In the genomic region with DNA sequence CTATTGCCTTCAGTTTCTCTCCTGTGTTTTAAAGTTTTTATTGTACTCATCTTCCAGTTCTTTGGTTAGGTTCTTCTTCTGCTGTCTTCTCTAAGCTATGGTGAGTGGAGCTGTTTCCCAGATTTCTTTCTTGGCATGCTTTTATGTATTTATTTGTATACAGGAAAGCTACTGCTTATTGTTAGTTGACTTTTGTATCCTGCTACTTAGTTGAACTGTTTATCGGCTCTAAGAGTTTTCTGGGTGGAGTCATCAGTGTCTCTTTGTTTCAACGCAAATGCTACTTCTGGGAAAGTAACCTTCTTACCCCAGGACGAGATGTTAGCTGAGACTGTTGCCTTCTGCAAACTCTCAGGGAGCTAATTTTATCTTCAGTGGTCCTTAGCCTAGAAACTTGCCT, we compare ENCODE assay signal across 25 mouse cellular contexts. TPM values are rescaled to one million over a fixed set of nuclear protein-coding genes. Genes with fewer than 3 reads are reported as not detected.
A peak's percentile ranks its signal among the peaks of the same experiment; 100 is the strongest.
DNase-seq lines count a peak whose midpoint lies in the region; ATAC-seq and TF ChIP-seq lines count a peak whose summit lies in the region.
"Had no signal": no experiment of that assay in that cellular context is flagged by ENCODE, and none has a peak within 500 bp of the region (broad histone marks: within the 10 kb centered on the region; RNA-seq: fewer than 3 reads in every experiment).

No protein-coding gene starts in this region.

- H3K4me3 ChIP-seq in heart, adult 2 months = no peak overlapping the region
- H3K4me3 ChIP-seq in kidney, embryonic 14.5 days (ENCODE audit: low read length) = no peak overlapping the region
- no peak overlapping the region for H3K4me3 ChIP-seq in brown adipose tissue, adult 24 weeks (ENCODE audit: insufficient read depth, low read depth, low read length)
- no peak overlapping the region for H3K4me3 ChIP-seq in hindbrain, embryonic 11.5 days (ENCODE audit: low read depth, low read length)
- H3K4me3 ChIP-seq: embryonic facial prominence, embryonic 10.5 days; embryonic facial prominence, embryonic 12.5 days; forebrain, embryonic 13.5 days; forebrain, embryonic 15.5 days had no signal

- TF ChIP-seq POLR2A in heart, adult 2 months (IDR thresholded peaks at IDR 0.05; ENCODE audit: insufficient read depth, low read depth, low read length) = no peak

- no peak overlapping the region for H3K4me2 ChIP-seq in kidney, embryonic 14.5 days (replicated peaks; ENCODE audit: low read depth, low read length)
- H3K4me2 ChIP-seq in hindbrain, embryonic 11.5 days (replicated peaks; ENCODE audit: low read depth, low read length) = no peak overlapping the region
- H3K4me2 ChIP-seq: embryonic facial prominence, embryonic 12.5 days; forebrain, embryonic 13.5 days; forebrain, embryonic 15.5 days had no signal

- H3K9me3 ChIP-seq in kidney, embryonic 14.5 days (ENCODE audit: control insufficient read depth, low read length) = no peaks in the 10 kb centered on the region
- no peaks in the 10 kb centered on the region for H3K9me3 ChIP-seq in hindbrain, embryonic 11.5 days (ENCODE audit: control insufficient read depth, low read length)
- H3K9me3 ChIP-seq: embryonic facial prominence, embryonic 10.5 days; embryonic facial prominence, embryonic 12.5 days; forebrain, embryonic 13.5 days; forebrain, embryonic 15.5 days had no signal

- no peak for ATAC-seq in kidney, embryonic 14.5 days (ENCODE audit: low FRiP score, low TSS enrichment)
- ATAC-seq in hindbrain, embryonic 11.5 days (ENCODE audit: low FRiP score) = no peak
- ATAC-seq: forebrain, embryonic 13.5 days; forebrain, embryonic 15.5 days had no signal

- peaks cover 6% of the 10 kb centered on the region; the same call in 1 of the 2 replicates for H3K36me3 ChIP-seq in heart, adult 2 months (ENCODE audit: control insufficient read depth, insufficient read depth, low read length)
- H3K36me3 ChIP-seq in kidney, embryonic 14.5 days (ENCODE audit: control insufficient read depth, insufficient read depth, low read length) = no peaks in the 10 kb centered on the region
- no peaks in the 10 kb centered on the region for H3K36me3 ChIP-seq in hindbrain, embryonic 11.5 days (ENCODE audit: control insufficient read depth, insufficient read depth, low read length)
- H3K36me3 ChIP-seq: embryonic facial prominence, embryonic 12.5 days had no signal

- intact Hi-C loops in heart, adult 2 months (cut with DNase I) = no loop called here
- intact Hi-C loops in heart, postnatal 14 days (cut with DNase I) = no loop called here

- no peak overlapping the region for H3K9ac ChIP-seq in heart, adult 2 months (ENCODE audit: low read depth, low read length)
- 0 out of 2 replicates have a peak overlapping the region, but pooled peaks have one; percentile 23 for H3K9ac ChIP-seq in kidney, embryonic 14.5 days (ENCODE audit: low read depth, low read length)
- H3K9ac ChIP-seq in hindbrain, embryonic 11.5 days (ENCODE audit: low read depth, low read length) = no peak overlapping the region
- H3K9ac ChIP-seq: embryonic facial prominence, embryonic 12.5 days; forebrain, embryonic 13.5 days; forebrain, embryonic 15.5 days had no signal

- no peak for TF ChIP-seq CTCF in heart, adult 2 months (IDR thresholded peaks at IDR 0.05)

- no peak for DNase-seq in heart, adult 2 months
- DNase-seq in heart, postnatal 14 days = no peak
- no peak for DNase-seq in kidney, postnatal 14 days
- DNase-seq in lung, postnatal 25 days (ENCODE audit: low spot score) = peak; percentile 24
- DNase-seq in lung, postnatal 10 days = no peak
- DNase-seq in hindbrain, embryonic 11.5 days (ENCODE audit: low spot score) = no peak
- DNase-seq: adrenal gland, adult 2 months; adrenal gland, postnatal 10 days; adrenal gland, postnatal 25 days; cerebellum, adult 11-12 months; cerebellum, adult 2 months; cerebellum, adult 9-10 months; cerebellum, postnatal 10 days; cerebellum, postnatal 25 days had no signal

- H3K27ac ChIP-seq in heart, adult 2 months = peak overlapping the region; percentile 84
- H3K27ac ChIP-seq in kidney, embryonic 14.5 days (ENCODE audit: low read depth, low read length) = no peak overlapping the region
- H3K27ac ChIP-seq in brown adipose tissue, adult 24 weeks (replicated peaks; ENCODE audit: low read depth, low read length) = peak overlapping the region; percentile 96
- no peak overlapping the region for H3K27ac ChIP-seq in hindbrain, embryonic 11.5 days (ENCODE audit: low read depth, low read length)
- H3K27ac ChIP-seq: embryonic facial prominence, embryonic 10.5 days; embryonic facial prominence, embryonic 12.5 days; forebrain, embryonic 13.5 days; forebrain, embryonic 15.5 days had no signal

- TF ChIP-seq EP300 in heart, adult 2 months (IDR thresholded peaks at IDR 0.05; ENCODE audit: insufficient read depth, low read depth, low read length) = no peak

- H3K4me1 ChIP-seq in heart, adult 2 months (ENCODE audit: control insufficient read depth, insufficient read depth, low read length) = peaks cover 16% of the 10 kb centered on the region
- H3K4me1 ChIP-seq in kidney, embryonic 14.5 days (ENCODE audit: control insufficient read depth, insufficient read depth, low read length) = 0 out of 2 replicates have a peak, but pooled peaks cover 4% of the 10 kb centered on the region
- H3K4me1 ChIP-seq in brown adipose tissue, adult 24 weeks (ENCODE audit: control insufficient read depth, insufficient read depth, insufficient read length, low read length) = peaks cover 19% of the 10 kb centered on the region
- no peaks in the 10 kb centered on the region for H3K4me1 ChIP-seq in hindbrain, embryonic 11.5 days (replicated peaks; ENCODE audit: control insufficient read depth, insufficient read depth, low read length)
- H3K4me1 ChIP-seq: embryonic facial prominence, embryonic 12.5 days; forebrain, embryonic 13.5 days; forebrain, embryonic 15.5 days had no signal

- no peaks in the 10 kb centered on the region for H3K79me2 ChIP-seq in heart, adult 2 months (replicated peaks; ENCODE audit: control insufficient read depth, insufficient read depth, low read length)

- 44% methylated on average over 3 of the region's 3 CpGs for WGBS in heart, adult 2 months
- WGBS in kidney, embryonic 14.5 days = 79% methylated on average over 3 of the region's 3 CpGs
- WGBS in hindbrain, embryonic 11.5 days = 84% methylated on average over 3 of the region's 3 CpGs

- H3K27me3 ChIP-seq in heart, adult 2 months (ENCODE audit: control insufficient read depth, insufficient read depth, low read length) = no peaks in the 10 kb centered on the region
- no peaks in the 10 kb centered on the region for H3K27me3 ChIP-seq in kidney, embryonic 14.5 days (ENCODE audit: control insufficient read depth, insufficient read depth, low read length)
- H3K27me3 ChIP-seq in hindbrain, embryonic 11.5 days (ENCODE audit: control insufficient read depth, insufficient read depth, low read length) = no peaks in the 10 kb centered on the region
- H3K27me3 ChIP-seq: embryonic facial prominence, embryonic 12.5 days; forebrain, embryonic 13.5 days; forebrain, embryonic 15.5 days had no signal

RNA-seq across cellular contexts. Expression of a gene that starts 8.2 kb away (rescaled TPM):
- total RNA-seq in heart, adult 2 months (2021) = not detected
- 0.37 TPM in 1 of 2 replicates, not detected in the other for polyA plus RNA-seq in heart, adult 2 months (2012; rRNA removed)
- under 1 TPM in 1 of 2 experiments, not detected in 1; 0.36 TPM for total RNA-seq in heart, postnatal 14 days (2021)
- polyA plus RNA-seq in kidney, embryonic 14.5 days (2014; fragmentation: Nextera tagmentation; extraction: Ambion mirVana) = 5.9 and 10.4 TPM in 2 replicates
- polyA plus RNA-seq in brown adipose tissue, adult 24 weeks (2012; ENCODE audit: insufficient read depth, insufficient read length, missing spikeins) = 0.46 TPM in 1 of 2 replicates, not detected in the other
- polyA plus RNA-seq in hindbrain, embryonic 11.5 days (2014; fragmentation: Nextera tagmentation; extraction: Ambion mirVana) = 0.18 and 0.25 TPM in 2 replicates
- total RNA-seq: MEL had no signal
- polyA plus RNA-seq: C2C12; embryonic facial prominence, embryonic 10.5 days had no signal

RNA-seq across cellular contexts. Expression of a gene that starts 30.7 kb away (rescaled TPM):
- total RNA-seq in heart, adult 2 months (2021) = 10 to 100 TPM; 10.5 to 10.8 TPM
- polyA plus RNA-seq in heart, adult 2 months (2012; rRNA removed) = 14.5 and 17.8 TPM in 2 replicates
- 10 to 100 TPM; 18.1 to 19.5 TPM for total RNA-seq in heart, postnatal 14 days (2021)
- 28.9 and 34.4 TPM in 2 replicates for polyA plus RNA-seq in kidney, embryonic 14.5 days (2014; fragmentation: Nextera tagmentation; extraction: Ambion mirVana)
- polyA plus RNA-seq in brown adipose tissue, adult 24 weeks (2012; ENCODE audit: insufficient read depth, insufficient read length, missing spikeins) = 5.7 and 6.5 TPM in 2 replicates
- polyA plus RNA-seq in hindbrain, embryonic 11.5 days (2014; fragmentation: Nextera tagmentation; extraction: Ambion mirVana) = 15.4 and 17.9 TPM in 2 replicates

RNA-seq across cellular contexts. Expression of a gene that starts 30.9 kb away (rescaled TPM):
- total RNA-seq in heart, adult 2 months (2021) = 100 to 1,000 TPM; 773 to 861 TPM
- 266 and 385 TPM in 2 replicates for polyA plus RNA-seq in heart, adult 2 months (2012; rRNA removed)
- total RNA-seq in heart, postnatal 14 days (2021) = 100 to 1,000 TPM; 725 to 726 TPM
- 969 and 1,061 TPM in 2 replicates for polyA plus RNA-seq in kidney, embryonic 14.5 days (2014; fragmentation: Nextera tagmentation; extraction: Ambion mirVana)
- 573 and 1,023 TPM in 2 replicates for polyA plus RNA-seq in brown adipose tissue, adult 24 weeks (2012; ENCODE audit: insufficient read depth, insufficient read length, missing spikeins)
- polyA plus RNA-seq in hindbrain, embryonic 11.5 days (2014; fragmentation: Nextera tagmentation; extraction: Ambion mirVana) = 1,193 and 1,290 TPM in 2 replicates

RNA-seq across cellular contexts. Expression of a gene that starts 30.9 kb away (rescaled TPM):
- 10 to 100 TPM; 17.7 to 24.8 TPM for total RNA-seq in heart, adult 2 months (2021)
- 6.4 and 11.2 TPM in 2 replicates for polyA plus RNA-seq in heart, adult 2 months (2012; rRNA removed)
- 10 to 100 TPM; 21.1 to 23.4 TPM for total RNA-seq in heart, postnatal 14 days (2021)
- 33.6 and 37.6 TPM in 2 replicates for polyA plus RNA-seq in kidney, embryonic 14.5 days (2014; fragmentation: Nextera tagmentation; extraction: Ambion mirVana)
- 4.3 and 6.8 TPM in 2 replicates for polyA plus RNA-seq in brown adipose tissue, adult 24 weeks (2012; ENCODE audit: insufficient read depth, insufficient read length, missing spikeins)
- 31.1 and 37.0 TPM in 2 replicates for polyA plus RNA-seq in hindbrain, embryonic 11.5 days (2014; fragmentation: Nextera tagmentation; extraction: Ambion mirVana)

RNA-seq across cellular contexts. Expression of a gene that starts 45.4 kb away (rescaled TPM):
- total RNA-seq in heart, adult 2 months (2021) = not detected
- polyA plus RNA-seq in heart, adult 2 months (2012; rRNA removed) = 0.16 and 0.67 TPM in 2 replicates
- not detected for total RNA-seq in heart, postnatal 14 days (2021)
- polyA plus RNA-seq in kidney, embryonic 14.5 days (2014; fragmentation: Nextera tagmentation; extraction: Ambion mirVana) = 0.16 TPM in 1 of 2 replicates, not detected in the other
- polyA plus RNA-seq in brown adipose tissue, adult 24 weeks (2012; ENCODE audit: insufficient read depth, insufficient read length, missing spikeins) = not detected in 2 replicates
- polyA plus RNA-seq in hindbrain, embryonic 11.5 days (2014; fragmentation: Nextera tagmentation; extraction: Ambion mirVana) = not detected in 2 replicates
- total RNA-seq: adrenal gland, adult 2 months; adrenal gland, postnatal 25 days; adrenal gland, postnatal 4 days; ES-E14; MEL had no signal
- polyA plus RNA-seq: C2C12; embryonic facial prominence, embryonic 12.5 days; forebrain, embryonic 11.5 days; forebrain, embryonic 13.5 days had no signal

Comparison
In these comparisons a context has a peak if more than half of its experiments do, and no peak if none do; other contexts are left out.
1. H3K27ac ChIP-seq: peak in heart, adult 2 months (single experiment) and brown adipose tissue, adult 24 weeks (single experiment); none in kidney, embryonic 14.5 days (single experiment) and hindbrain, embryonic 11.5 days (single experiment).